Mouse (Mus musculus) midbrain, embryonic 13.5 days (tissue): ENCODE results near the gene Zc3hav1. TPM values are rescaled to one million over a fixed set of nuclear protein-coding genes. Genes with fewer than 3 reads are reported as not detected.

Experiments
- ATAC-seq: fragments of 200-750 bp; cut with Nextera tagmentation; 2 replicates; pipeline ENCODE4 v1.8.0; 2017; ENCODE audit warnings: mild to moderate bottlenecking, moderate TSS enrichment, moderate library complexity
- H3K27ac ChIP-seq: fragments of 300-500 bp; sonication (generic); 2 replicates; pipeline ENCODE4 v1.5.1; 2015; ENCODE audit warnings: inconsistent platforms, mild to moderate bottlenecking, moderate library complexity
- H3K27me3 ChIP-seq: fragments of 300-500 bp; sonication (generic); 2 replicates; pipeline ENCODE4 v1.6.1; 2015; ENCODE audit warnings: mild to moderate bottlenecking, inconsistent platforms
- H3K36me3 ChIP-seq: fragments of 300-500 bp; sonication (generic); 2 replicates; pipeline ENCODE4 v1.6.1; 2015; ENCODE audit warnings: mild to moderate bottlenecking, inconsistent platforms
- H3K4me1 ChIP-seq: fragments of 300-500 bp; sonication (generic); replicated peaks from 2 replicates; pipeline ENCODE4 v1.6.1; 2015; ENCODE audit warnings: inconsistent platforms
- H3K4me2 ChIP-seq: fragments of 300-500 bp; sonication (generic); replicated peaks from 2 replicates; pipeline ENCODE4 v1.6.1; 2015; ENCODE audit warnings: moderate library complexity, mild to moderate bottlenecking, inconsistent platforms
- H3K4me3 ChIP-seq: fragments of 300-500 bp; sonication (generic); replicated peaks from 2 replicates; pipeline ENCODE4 v1.5.1; 2015; ENCODE audit warnings: mild to moderate bottlenecking, inconsistent platforms
- H3K9ac ChIP-seq: fragments of 300-500 bp; sonication (generic); replicated peaks from 2 replicates; pipeline ENCODE4 v1.6.1; 2015; ENCODE audit warnings: mild to moderate bottlenecking, inconsistent platforms
- H3K9me3 ChIP-seq: fragments of 300-500 bp; sonication (generic); 2 replicates; pipeline ENCODE4 v1.6.1; 2016; ENCODE audit warnings: mild to moderate bottlenecking, inconsistent platforms
- WGBS: fragments of 180-500 bp; shearing (Covaris S2); methylation state at CpG from one replicate; pipeline ENCODE4 v1.1.7; 2015; 5-methylcytosine and 5-hydroxymethylcytosine counted together
- polyA plus RNA-seq: library from polyadenylated mRNA; unstranded; fragments of >200 nt; fragmentation: Nextera tagmentation; extraction: Ambion mirVana; gene quantifications from 2 replicates; pipeline ENCODE4 v1.2.1, GENCODE M21; 2015

Zc3hav1 gene
- polyA plus RNA-seq, 1 experiment from 2014 or later, result 1.3 TPM

- no peaks in the 10 kb centered on the region for H3K9me3 ChIP-seq
- no peak for ATAC-seq
- H3K4me3 ChIP-seq, result no peak overlapping the region
- H3K27me3 ChIP-seq, result 0 out of 2 replicates have a peak, but pooled peaks cover 7% of the 10 kb centered on the region
- no peaks in the 10 kb centered on the region for H3K4me1 ChIP-seq
- no peak overlapping the region for H3K27ac ChIP-seq
- no peaks in the 10 kb centered on the region for H3K36me3 ChIP-seq
- no peak overlapping the region for H3K4me2 ChIP-seq
- no peak overlapping the region for H3K9ac ChIP-seq
- 86% methylated on average over 5 of the region's 5 CpGs for WGBS
Measured at GRCm38 (mm10) chr6:38263393-38264159, 90.8 kb downstream of the Zc3hav1 start.

GRCm38 (mm10) chr6:38261877-38262276 is 92.5 kb downstream of the Zc3hav1 start:
- H3K9me3 ChIP-seq, result no peaks in the 10 kb centered on the region
- no peak overlapping the region for H3K27ac ChIP-seq
- no peaks in the 10 kb centered on the region for H3K4me1 ChIP-seq
- no peaks in the 10 kb centered on the region for H3K36me3 ChIP-seq
- H3K9ac ChIP-seq, result no peak overlapping the region
- no peak overlapping the region for H3K4me3 ChIP-seq
- 71% methylated on average over 4 of the region's 4 CpGs for WGBS
- no peak for ATAC-seq
- H3K4me2 ChIP-seq, result no peak overlapping the region
- H3K27me3 ChIP-seq, result 0 out of 2 replicates have a peak, but pooled peaks cover 7% of the 10 kb centered on the region

- peaks cover 11% of the 10 kb centered on the region for H3K4me1 ChIP-seq
- H3K4me3 ChIP-seq, result no peak overlapping the region
- H3K27me3 ChIP-seq, result peaks cover 5% of the 10 kb centered on the region; the same call in 1 of the 2 replicates
- no peak for ATAC-seq
- no peaks in the 10 kb centered on the region for H3K36me3 ChIP-seq
- no peak overlapping the region for H3K27ac ChIP-seq
- H3K4me2 ChIP-seq, result no peak overlapping the region
- WGBS, result 93% methylated on average over 8 of the region's 8 CpGs
- no peaks in the 10 kb centered on the region for H3K9me3 ChIP-seq
- H3K9ac ChIP-seq, result no peak overlapping the region
Measured at GRCm38 (mm10) chr6:38257506-38257905, 96.9 kb downstream of the Zc3hav1 start.

- no peak overlapping the region for H3K27ac ChIP-seq
- WGBS, result 93% methylated on average over 4 of the region's 4 CpGs
- H3K4me1 ChIP-seq, result peaks cover 18% of the 10 kb centered on the region
- no peaks in the 10 kb centered on the region for H3K36me3 ChIP-seq
- ATAC-seq, result no peak
- H3K9me3 ChIP-seq, result no peaks in the 10 kb centered on the region
- no peak overlapping the region for H3K4me2 ChIP-seq
- peaks cover 5% of the 10 kb centered on the region; the same call in 1 of the 2 replicates for H3K27me3 ChIP-seq
- H3K9ac ChIP-seq, result no peak overlapping the region
- no peak overlapping the region for H3K4me3 ChIP-seq
Measured at GRCm38 (mm10) chr6:38256793-38257192, 97.6 kb downstream of the Zc3hav1 start.

GRCm38 (mm10) chr6:38255794-38256193 is 98.6 kb downstream of the Zc3hav1 start:
- Histone ChIP-seq H3K27ac (no peak overlapping the region), H3K4me2 (no peak overlapping the region), H3K27me3 (peaks cover 5% of the 10 kb centered on the region; the same call in 1 of the 2 replicates), H3K9me3 (no peaks in the 10 kb centered on the region), H3K9ac (no peak overlapping the region), H3K4me1 (peaks cover 28% of the 10 kb centered on the region), H3K36me3 (no peaks in the 10 kb centered on the region), H3K4me3 (no peak overlapping the region)
- ATAC-seq, result no peak
- WGBS, result 62% methylated on average over 2 of the region's 2 CpGs

Other genes starting within 250 kb of the Zc3hav1 start
- gene Tmem213, start 245.3 kb downstream of the Zc3hav1 start, polyA plus RNA-seq, result 0.27 TPM in 1 of 2 replicates, not detected in the other
- gene Atp6v0a4, start 230.0 kb downstream of the Zc3hav1 start, polyA plus RNA-seq, result 0.05 and 0.13 TPM in 2 replicates
- gene D630045J12Rik, start 100.6 kb downstream of the Zc3hav1 start, polyA plus RNA-seq, result 14.4 and 16.6 TPM in 2 replicates
- 10.6 and 11.0 TPM in 2 replicates for gene Zc3hav1l, start 55.3 kb downstream of the Zc3hav1 start, polyA plus RNA-seq
- 9.9 and 10.1 TPM in 2 replicates for gene Ttc26, start 26.9 kb upstream of the Zc3hav1 start, polyA plus RNA-seq
- 27.0 and 29.6 TPM in 2 replicates for gene Ubn2, start 79.3 kb upstream of the Zc3hav1 start, polyA plus RNA-seq
- gene Fmc1, start 178.9 kb upstream of the Zc3hav1 start, polyA plus RNA-seq, result 168 and 175 TPM in 2 replicates
- 38.6 and 46.7 TPM in 2 replicates for gene Luc7l2, start 196.7 kb upstream of the Zc3hav1 start, polyA plus RNA-seq